Mouse (Mus musculus) c-Kit-negative CD71-positive TER-119-positive erythroid progenitor cells, embryonic 14.5 days (primary cell): ENCODE measurements around the gene Pigu.

ENCODE experiments used
- DNase-seq: peaks from one replicate; pipeline ENCODE4 v3.0.0-alpha.2; 2013; ENCODE audit warnings: low read depth, low spot score

Pigu gene

GRCm38 (mm10) chr2:155356971-155357591, at the start of gene Pigu:
Gene Pigu, minus strand, starts transcription at chr2:155357430.
- DNase-seq, result peak; percentile 90

DNA sequence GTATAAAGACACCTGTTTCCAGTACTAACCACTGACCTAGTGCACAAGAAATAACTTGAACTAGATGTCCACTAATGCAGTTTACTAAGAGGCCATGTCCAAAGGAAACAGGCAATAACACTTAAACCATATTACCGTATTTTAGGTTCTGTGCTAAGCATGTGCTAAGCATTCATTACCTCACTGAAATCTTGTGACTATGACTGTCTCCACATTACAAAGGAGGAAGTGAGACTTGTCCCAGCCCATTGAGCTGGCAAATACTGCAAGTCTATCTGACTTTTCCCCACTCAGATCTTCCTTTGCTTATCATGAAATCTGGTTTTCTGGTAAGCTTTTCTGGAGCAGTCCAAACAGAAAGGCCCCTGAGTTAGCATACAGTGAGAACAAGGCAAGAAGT, 47.4 kb upstream of the Pigu start:
- DNase-seq, result no peak

DNA sequence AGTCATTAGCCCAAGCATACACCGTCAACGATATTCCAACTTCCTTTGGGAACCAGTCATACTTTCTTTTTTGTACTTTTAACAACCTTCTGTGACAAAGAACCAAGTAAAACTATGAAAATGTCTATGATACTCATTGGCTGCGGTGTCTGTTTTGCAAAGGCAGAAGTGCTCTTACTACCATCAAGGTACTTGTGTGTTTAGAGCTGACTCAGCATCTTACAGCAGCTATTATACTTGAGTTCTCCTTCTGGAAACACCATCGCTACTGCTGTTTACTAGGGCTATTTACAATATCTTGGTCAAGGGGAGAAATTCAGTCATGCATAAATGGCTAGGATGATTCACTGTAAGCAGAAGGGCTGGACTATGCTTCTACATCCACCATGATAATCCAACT, 44.7 kb upstream of the Pigu start:
- DNase-seq, result no peak

DNA sequence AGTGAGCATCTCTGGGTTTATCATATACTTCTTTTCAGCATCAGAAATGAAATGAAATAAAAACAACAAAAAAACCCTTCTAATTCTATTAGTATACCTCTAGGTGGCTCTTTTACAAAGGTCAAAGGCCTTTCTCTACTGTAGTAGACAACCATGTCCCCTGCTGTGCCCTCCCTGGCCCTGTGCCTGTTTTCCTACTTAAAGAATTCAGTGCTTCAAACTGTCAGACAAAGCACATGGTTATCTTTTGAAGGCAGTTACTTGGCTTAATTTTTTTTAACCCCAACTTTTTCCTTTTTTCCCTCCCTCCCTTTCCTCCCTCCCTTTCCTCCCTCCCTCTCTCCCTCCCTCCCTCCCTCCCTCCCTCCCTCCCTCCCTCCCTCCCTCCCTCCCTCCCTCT, 43.0 kb upstream of the Pigu start:
- no peak for DNase-seq

- no peak for DNase-seq
These were observed 37.4 kb upstream of the Pigu start for GRCm38 (mm10) chr2:155394586-155394985.

GRCm38 (mm10) chr2:155388573-155388972, 31.3 kb upstream of the Pigu start:
- no peak for DNase-seq

- DNase-seq, result no peak
These were observed 29.8 kb upstream of the Pigu start for GRCm38 (mm10) chr2:155387052-155387451.

DNA sequence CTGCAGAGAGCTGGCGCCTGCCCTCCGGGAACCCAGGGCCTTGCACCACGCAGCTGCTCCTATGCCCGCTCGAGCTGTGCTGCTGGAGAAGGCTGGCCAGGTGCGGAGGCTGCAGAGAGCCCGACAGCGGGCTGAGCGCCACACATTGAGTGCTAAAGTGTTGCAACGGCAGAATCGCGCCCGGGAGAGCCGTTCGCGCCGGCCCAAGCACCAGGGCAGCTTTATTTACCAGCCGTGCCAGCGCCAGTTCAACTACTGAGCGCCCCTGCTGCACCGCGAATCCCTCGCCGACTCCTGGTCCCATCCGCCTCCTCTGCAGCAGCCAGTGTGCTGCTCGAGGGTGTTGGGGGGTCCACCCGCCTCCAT, 29.3 kb upstream of the Pigu start:
- no peak for DNase-seq

DNA sequence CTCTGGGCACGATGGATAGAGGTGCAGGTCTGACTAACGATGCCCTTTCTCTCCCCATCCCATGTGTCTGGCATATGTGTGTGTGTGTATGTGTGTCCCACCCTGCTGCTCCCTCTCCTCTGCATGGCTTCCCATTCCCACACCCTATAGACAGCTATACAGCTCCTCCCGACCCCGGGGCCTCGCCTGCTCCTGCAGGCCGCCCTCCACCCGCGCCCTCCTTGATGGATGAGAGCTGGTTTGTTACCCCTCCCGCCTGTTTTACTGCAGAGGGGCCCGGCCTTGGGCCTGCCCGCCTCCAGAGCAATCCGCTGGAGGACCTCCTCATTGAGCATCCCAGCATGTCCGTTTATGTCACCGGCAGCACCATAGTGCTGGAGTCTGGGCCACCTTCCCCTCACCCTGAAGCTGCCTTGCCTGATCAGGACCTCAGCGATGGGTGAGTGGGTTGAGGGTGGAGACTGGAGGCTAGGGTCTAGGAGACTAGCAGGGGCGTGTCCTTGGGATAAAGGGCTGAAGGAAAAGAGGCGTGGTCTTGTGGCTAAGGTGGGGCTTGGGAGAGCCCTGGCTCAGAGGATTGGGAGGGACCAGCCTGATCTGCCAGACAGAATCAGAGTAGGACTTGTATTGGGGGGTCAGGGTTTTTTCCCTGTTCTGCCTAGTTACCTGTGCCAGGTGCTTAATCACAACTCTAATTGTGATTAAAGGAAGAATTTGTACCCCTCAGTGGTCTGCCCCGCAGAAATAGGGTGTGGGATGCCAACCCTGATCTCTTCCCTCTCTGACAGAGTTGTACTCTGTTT, 28.7 kb upstream of the Pigu start:
- no peak for DNase-seq

GRCm38 (mm10) chr2:155385090-155385489, 27.9 kb upstream of the Pigu start:
- peak; percentile 57 for DNase-seq

DNA sequence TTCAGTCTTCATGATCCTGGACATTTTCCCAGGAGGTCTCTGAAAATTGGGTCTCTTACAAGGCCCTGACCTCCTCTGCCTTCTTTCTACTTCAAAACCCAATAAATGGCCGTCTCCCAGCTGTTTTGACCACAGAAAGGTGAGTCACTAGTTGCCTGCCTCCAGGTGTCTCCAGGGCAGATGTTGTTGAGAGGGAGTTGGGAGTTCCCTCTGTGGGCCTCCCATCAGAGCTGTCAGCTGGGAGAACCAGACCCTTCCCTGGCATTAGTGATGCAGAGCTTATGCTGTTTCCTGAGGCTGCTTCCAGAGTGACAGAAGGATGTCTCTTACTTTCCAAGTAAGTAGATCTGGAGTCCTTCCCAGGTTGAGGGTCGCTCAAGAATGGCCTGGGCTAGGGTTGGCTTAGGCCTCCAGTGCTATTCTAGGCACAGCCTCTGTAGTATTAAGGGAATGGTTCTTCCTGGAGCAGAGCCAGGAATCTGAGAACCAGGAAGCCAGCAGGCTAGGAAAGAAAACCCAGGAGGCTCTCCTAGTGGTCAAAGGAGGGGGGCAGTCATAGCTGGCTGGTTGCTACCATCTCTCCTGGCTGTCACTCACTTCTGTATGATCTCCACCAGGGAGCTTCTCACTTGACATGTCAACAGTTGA, 25.7 kb upstream of the Pigu start:
- DNase-seq, result no peak

DNA sequence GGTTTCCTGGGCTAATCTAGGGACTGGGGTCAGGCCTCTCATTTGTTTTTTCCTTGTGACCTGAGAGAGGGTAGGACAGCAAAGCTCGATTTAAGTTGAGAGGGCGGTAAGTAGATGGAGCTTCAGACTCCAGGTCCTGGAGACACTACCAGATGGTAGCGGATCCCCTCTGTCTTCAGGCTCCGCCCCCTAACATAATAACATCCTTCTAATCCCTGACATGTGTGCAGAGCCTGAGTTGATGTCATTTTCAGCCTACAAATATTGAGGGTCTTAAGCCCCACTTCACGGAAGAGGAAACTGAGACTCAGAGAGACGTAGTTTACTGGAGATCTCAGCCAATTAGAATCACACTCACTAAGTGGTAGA, 25.1 kb upstream of the Pigu start:
- no peak for DNase-seq

GRCm38 (mm10) chr2:155381643-155382331, 24.6 kb upstream of the Pigu start:
- peak; percentile 87 for DNase-seq

GRCm38 (mm10) chr2:155381060-155381437, 23.8 kb upstream of the Pigu start:
- no peak for DNase-seq

- DNase-seq, result no peak
These were observed 23.2 kb upstream of the Pigu start, which contains the start of gene Trp53inp2 for GRCm38 (mm10) chr2:155380261-155381059. Gene Trp53inp2, plus strand, starts transcription at chr2:155381059.

- DNase-seq, result no peak
These were observed 19.0 kb upstream of the Pigu start for GRCm38 (mm10) chr2:155376191-155376590.

DNA sequence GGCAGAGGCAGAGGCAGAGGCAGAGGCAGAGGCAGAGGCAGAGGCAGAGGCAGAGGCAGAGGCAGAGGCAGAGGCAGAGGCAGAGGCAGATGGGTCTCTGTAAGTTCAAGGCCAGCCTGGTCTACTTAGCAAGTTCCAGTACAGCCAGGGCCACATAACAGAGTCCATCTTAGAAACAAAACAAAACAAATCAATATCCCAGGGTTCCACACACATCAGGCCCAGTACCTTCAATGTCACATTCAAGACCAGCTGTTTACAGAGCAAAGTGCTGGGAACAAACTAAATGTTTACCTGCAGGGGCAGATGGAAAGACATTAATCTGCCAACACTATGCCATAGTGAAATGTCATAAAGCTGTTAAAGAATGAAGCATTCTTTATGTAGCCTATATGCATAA, 17.3 kb upstream of the Pigu start:
- DNase-seq, result no peak

GRCm38 (mm10) chr2:155373886-155374285, 16.7 kb upstream of the Pigu start:
- DNase-seq, result no peak

- DNase-seq, result no peak
These were observed 16.1 kb upstream of the Pigu start for GRCm38 (mm10) chr2:155373302-155373701.

GRCm38 (mm10) chr2:155372451-155372850, 15.2 kb upstream of the Pigu start:
- DNase-seq, result no peak

DNA sequence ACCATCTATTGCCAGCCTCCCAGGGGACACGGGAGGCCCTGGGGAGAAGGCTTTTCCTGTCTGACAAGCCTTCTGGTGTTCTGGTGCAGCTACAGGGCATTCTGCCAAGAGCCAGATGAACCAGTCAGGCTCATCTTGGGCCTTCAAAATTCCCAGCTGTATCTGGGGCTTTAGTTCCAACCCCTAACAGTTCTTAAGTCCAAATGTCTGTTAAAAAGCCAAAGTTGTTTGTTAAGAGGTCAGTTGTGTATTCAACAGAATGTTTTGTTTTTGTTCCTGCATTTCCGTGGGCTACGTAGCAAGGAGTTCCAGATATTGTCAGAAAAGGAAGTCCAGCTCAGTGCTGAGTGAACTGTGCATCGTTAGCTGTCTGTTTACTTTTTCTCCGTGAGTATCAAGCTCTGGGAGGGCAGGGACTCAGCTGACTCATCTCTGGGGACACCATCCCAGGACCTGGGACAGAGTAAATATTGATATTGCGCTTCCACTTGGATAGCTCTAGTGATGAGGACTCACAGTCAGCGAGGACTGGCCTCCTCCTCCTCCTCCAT, 12.2 kb upstream of the Pigu start:
- no peak for DNase-seq
